Mouse (Mus musculus) yolk sac, embryonic 10.5 days (tissue): Measurements from ENCODE around the gene 3110082I17Rik.

ENCODE experiments used
- DNase-seq: peaks from one replicate; pipeline ENCODE4 v3.0.0-alpha.2; 2017; ENCODE audit warnings: low spot score

3110082I17Rik gene

GRCm38 (mm10) chr5:139325395-139325966, 134.8 kb downstream of the 3110082I17Rik start, which contains the start of gene Adap1:
TSS of gene Adap1 (minus strand) at chr5:139325622.
- DNase-seq: peak; percentile 39

- peak; percentile 26 for DNase-seq
These were observed 135.5 kb downstream of the 3110082I17Rik start for GRCm38 (mm10) chr5:139324691-139325394.

GRCm38 (mm10) chr5:139324045-139324491, 136.3 kb downstream of the 3110082I17Rik start:
- DNase-seq: no peak

GRCm38 (mm10) chr5:139323260-139323924, 136.9 kb downstream of the 3110082I17Rik start:
- no peak for DNase-seq

- no peak for DNase-seq
These were observed 139.0 kb downstream of the 3110082I17Rik start for GRCm38 (mm10) chr5:139321331-139321730.

GRCm38 (mm10) chr5:139320424-139320823, 139.9 kb downstream of the 3110082I17Rik start:
- DNase-seq: no peak

- DNase-seq: no peak
These were observed 142.4 kb downstream of the 3110082I17Rik start for GRCm38 (mm10) chr5:139317751-139318504.

- peak; percentile 92 for DNase-seq
These were observed 143.2 kb downstream of the 3110082I17Rik start for GRCm38 (mm10) chr5:139316982-139317675.

GRCm38 (mm10) chr5:139314941-139315642, 145.2 kb downstream of the 3110082I17Rik start:
- DNase-seq: no peak

GRCm38 (mm10) chr5:139313536-139313935, 146.8 kb downstream of the 3110082I17Rik start:
- no peak for DNase-seq

- no peak for DNase-seq
These were observed 148.5 kb downstream of the 3110082I17Rik start for GRCm38 (mm10) chr5:139311822-139312221.

GRCm38 (mm10) chr5:139310477-139310876, 149.8 kb downstream of the 3110082I17Rik start:
- DNase-seq: no peak

- DNase-seq: no peak
These were observed 150.4 kb downstream of the 3110082I17Rik start for GRCm38 (mm10) chr5:139309946-139310345.
